ENCODE assay signal across 14 mouse cellular contexts in genomic region chr4:51599984-51600747, GRCm38 (mm10).
"Had no signal": no experiment of that assay in that cellular context is flagged by ENCODE, and none has a peak within 500 bp of the region (broad histone marks: within the 10 kb centered on the region; RNA-seq: fewer than 3 reads in every experiment).

No protein-coding gene starts in this region.

- H3K27me3 ChIP-seq: liver, embryonic 13.5 days; midbrain, embryonic 12.5 days; midbrain, embryonic 15.5 days; neural tube, embryonic 13.5 days had no signal

- H3K9me3 ChIP-seq: liver, embryonic 13.5 days; midbrain, embryonic 12.5 days; midbrain, embryonic 15.5 days; neural tube, embryonic 13.5 days had no signal

- ATAC-seq: midbrain, embryonic 15.5 days had no signal

- H3K27ac ChIP-seq: layer of hippocampus, adult 2 months; liver, embryonic 13.5 days; midbrain, embryonic 12.5 days; midbrain, embryonic 15.5 days; neural tube, embryonic 13.5 days had no signal

- H3K4me1 ChIP-seq: liver, embryonic 13.5 days; midbrain, embryonic 12.5 days; midbrain, embryonic 15.5 days; neural tube, embryonic 13.5 days had no signal

- DNase-seq: kidney, adult 9 months; kidney, postnatal 14 days; kidney, postnatal 4 days; layer of hippocampus, adult 9-11 months; liver, embryonic 13.5 days; lung, adult 2 months; lung, postnatal 14 days; lung, postnatal 4 days; thymus, adult 18-20 months; thymus, postnatal 36 days had no signal

- H3K36me3 ChIP-seq: liver, embryonic 13.5 days; midbrain, embryonic 12.5 days; midbrain, embryonic 15.5 days; neural tube, embryonic 13.5 days had no signal

- H3K9ac ChIP-seq: liver, embryonic 13.5 days; midbrain, embryonic 12.5 days; midbrain, embryonic 15.5 days; neural tube, embryonic 13.5 days had no signal

- H3K4me3 ChIP-seq: layer of hippocampus, adult 2 months; liver, embryonic 13.5 days; midbrain, embryonic 12.5 days; midbrain, embryonic 15.5 days; neural tube, embryonic 13.5 days had no signal

- H3K4me2 ChIP-seq: liver, embryonic 13.5 days; midbrain, embryonic 12.5 days; midbrain, embryonic 15.5 days; neural tube, embryonic 13.5 days had no signal
